Mouse (Mus musculus): Measurements from ENCODE around the gene Ubap1l. TPM values are rescaled to one million over a fixed set of nuclear protein-coding genes. Genes with fewer than 3 reads are reported as not detected.

Ubap1l gene
- polyA plus RNA-seq (2015; fragmentation: Nextera tagmentation; extraction: Ambion mirVana) = 0.35 TPM in 1 of 2 replicates, not detected in the other

DNA sequence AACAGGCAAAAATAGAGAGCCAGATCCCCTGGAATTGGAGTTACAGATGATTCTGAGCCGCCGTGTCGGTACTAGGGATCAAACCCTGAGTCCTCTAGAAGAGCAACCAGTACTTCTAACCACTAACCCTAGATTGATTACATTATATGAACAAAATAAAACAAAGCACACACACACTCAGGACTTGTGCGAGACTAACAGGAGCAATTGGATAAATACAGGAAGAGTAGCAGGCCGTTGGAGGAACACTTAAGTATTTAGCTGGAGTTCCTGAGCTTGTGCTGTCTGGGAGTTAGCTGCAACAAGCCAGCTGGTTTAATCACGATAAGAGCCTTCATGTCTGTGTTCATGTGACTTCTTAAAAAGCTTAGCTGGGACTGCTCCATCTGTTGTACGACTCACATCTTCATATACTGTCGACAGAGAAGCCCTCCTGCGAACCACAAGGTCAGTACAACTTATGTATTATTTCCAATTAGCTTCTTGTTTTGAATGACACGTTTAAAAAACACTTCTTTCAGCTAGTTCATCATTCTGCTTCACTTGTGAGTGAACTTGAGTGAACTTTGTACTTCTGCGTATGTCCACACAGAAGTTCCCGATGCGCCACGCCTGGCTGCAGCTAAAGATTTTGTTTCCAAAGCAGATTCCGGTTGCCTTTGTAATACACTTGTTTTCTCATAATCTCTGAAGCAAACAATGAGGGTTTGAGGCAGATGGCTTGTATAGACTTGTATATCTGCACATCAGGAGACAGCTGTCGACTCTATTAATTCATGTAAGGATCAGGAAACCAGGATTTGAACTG is at the start of gene Ubap1l:
Ubap1l (plus strand) TSS at position 401 of the 808 bp plus-strand sequence.
- peak within 1 kb of the TSS; percentile 40 for H3K27ac ChIP-seq (ENCODE audit: low read length)
- no peaks in the 10 kb centered on the region for H3K4me1 ChIP-seq (replicated peaks; ENCODE audit: control insufficient read depth, insufficient read depth, low read length)
- H3K9me3 ChIP-seq (ENCODE audit: control insufficient read depth, low read length) = no peaks in the 10 kb centered on the region
- WGBS = 70% methylated on average over 16 of the region's 16 CpGs
- peaks cover 35% of the 10 kb centered on the region for H3K36me3 ChIP-seq (ENCODE audit: control insufficient read depth, insufficient read depth, low read length)
- no peak within 1 kb of the TSS for H3K9ac ChIP-seq (ENCODE audit: low read length)
- H3K4me3 ChIP-seq (ENCODE audit: low read length) = no peak within 1 kb of the TSS
- H3K27me3 ChIP-seq (ENCODE audit: control insufficient read depth, insufficient read depth, low read depth, low read length) = no peaks in the 10 kb centered on the region
- ATAC-seq (ENCODE audit: low read depth) = peak; percentile 38; the same call in 1 of the 2 replicates
- no peak within 1 kb of the TSS for H3K4me2 ChIP-seq (ENCODE audit: low read depth, low read length)

DNA sequence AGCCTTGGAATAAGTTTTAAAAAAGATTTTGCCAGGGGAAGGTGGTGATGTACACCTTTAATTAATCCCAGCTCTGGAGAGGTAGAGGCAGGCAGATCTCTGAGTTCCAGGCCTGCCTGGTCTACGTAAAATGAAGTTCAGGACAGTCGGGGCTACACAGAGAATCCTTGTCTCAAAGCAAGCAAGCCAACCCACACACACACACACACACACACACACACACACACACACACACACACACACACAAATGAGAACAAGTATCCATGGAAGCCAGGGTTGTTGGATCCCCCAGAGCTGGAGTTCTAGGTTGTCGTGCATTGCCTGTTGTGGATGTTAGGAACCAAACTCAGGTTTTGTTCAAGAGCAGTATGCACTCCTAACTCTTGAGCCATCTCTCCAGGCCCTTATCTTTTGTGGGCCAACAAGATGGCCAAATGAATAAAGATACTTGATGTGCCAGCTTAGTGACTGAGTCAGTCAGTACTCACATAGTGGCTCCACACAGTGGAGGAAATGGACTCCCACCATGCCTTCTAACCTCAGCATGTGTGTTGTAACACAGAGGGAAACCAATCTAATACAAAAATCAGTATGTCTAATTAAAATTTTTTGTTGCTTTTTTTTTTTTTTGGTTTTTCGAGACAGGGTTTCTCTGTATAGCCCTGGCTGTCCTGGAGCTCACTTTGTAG is 48.0 kb upstream of the Ubap1l start:
- H3K4me1 ChIP-seq (replicated peaks; ENCODE audit: control insufficient read depth, insufficient read depth, low read length) = no peaks in the 10 kb centered on the region
- WGBS = 93% methylated on average over 4 of the region's 4 CpGs
- H3K4me2 ChIP-seq (ENCODE audit: low read depth, low read length) = no peak overlapping the region
- ATAC-seq (ENCODE audit: low read depth) = no peak
- no peak overlapping the region for H3K4me3 ChIP-seq (ENCODE audit: low read length)
- no peaks in the 10 kb centered on the region for H3K9me3 ChIP-seq (ENCODE audit: control insufficient read depth, low read length)
- H3K27ac ChIP-seq (ENCODE audit: low read length) = no peak overlapping the region
- no peaks in the 10 kb centered on the region for H3K27me3 ChIP-seq (ENCODE audit: control insufficient read depth, insufficient read depth, low read depth, low read length)
- H3K36me3 ChIP-seq (ENCODE audit: control insufficient read depth, insufficient read depth, low read length) = peaks cover 26% of the 10 kb centered on the region
- no peak overlapping the region for H3K9ac ChIP-seq (ENCODE audit: low read length)

DNA sequence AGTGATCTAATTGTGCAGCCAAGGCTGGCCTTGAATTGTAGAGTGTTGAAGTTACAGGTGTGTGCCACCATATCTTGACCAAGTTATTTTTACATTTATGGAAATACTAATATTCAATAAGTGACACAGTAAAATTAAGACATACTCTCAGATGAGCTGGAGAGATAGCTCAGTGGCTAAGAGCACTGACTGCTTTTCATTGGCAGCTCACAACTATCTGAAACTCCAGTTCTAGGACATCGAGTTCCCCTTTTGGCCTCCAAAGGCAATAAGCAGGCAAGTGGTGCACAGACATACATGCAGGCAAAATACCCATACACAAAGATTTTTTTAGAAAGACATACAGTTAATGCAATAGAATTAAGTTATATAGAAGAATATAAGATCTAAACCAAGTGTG is 47.0 kb upstream of the Ubap1l start:
- 97% methylated on average over 1 of the region's 1 CpGs for WGBS
- H3K4me1 ChIP-seq (replicated peaks; ENCODE audit: control insufficient read depth, insufficient read depth, low read length) = no peaks in the 10 kb centered on the region
- no peak overlapping the region for H3K27ac ChIP-seq (ENCODE audit: low read length)
- no peak overlapping the region for H3K9ac ChIP-seq (ENCODE audit: low read length)
- H3K27me3 ChIP-seq (ENCODE audit: control insufficient read depth, insufficient read depth, low read depth, low read length) = no peaks in the 10 kb centered on the region
- no peak overlapping the region for H3K4me2 ChIP-seq (ENCODE audit: low read depth, low read length)
- no peak for ATAC-seq (ENCODE audit: low read depth)
- H3K36me3 ChIP-seq (ENCODE audit: control insufficient read depth, insufficient read depth, low read length) = peaks cover 25% of the 10 kb centered on the region
- no peak overlapping the region for H3K4me3 ChIP-seq (ENCODE audit: low read length)
- H3K9me3 ChIP-seq (ENCODE audit: control insufficient read depth, low read length) = no peaks in the 10 kb centered on the region

DNA sequence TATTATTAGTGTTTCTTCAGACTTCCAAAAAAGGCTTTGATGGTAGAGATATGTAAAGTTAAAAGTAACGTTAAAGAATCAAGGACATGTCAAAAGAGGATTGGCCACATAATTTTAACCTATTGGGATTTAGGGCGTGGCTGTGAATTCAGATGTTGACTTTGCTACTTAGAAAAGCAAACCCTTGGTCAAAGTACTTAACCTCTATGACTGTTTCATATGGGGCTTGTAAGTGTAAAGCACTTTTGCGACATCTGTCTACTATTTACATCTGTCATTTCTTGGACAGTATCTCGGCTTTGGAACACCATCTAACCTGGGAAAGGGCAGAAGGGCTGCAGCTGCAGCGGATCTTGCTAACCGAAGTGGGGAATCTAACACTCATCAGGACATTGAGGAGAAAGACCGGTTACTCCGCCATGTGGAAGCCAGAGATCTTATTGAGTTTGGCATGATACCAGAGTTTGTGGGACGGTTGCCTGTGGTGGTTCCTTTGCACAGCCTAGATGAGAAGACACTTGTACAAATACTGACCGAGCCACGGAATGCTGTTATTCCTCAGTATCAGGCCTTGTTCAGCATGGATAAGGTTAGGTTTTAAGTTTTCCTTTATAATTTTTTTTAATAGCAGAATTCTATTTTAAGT is 38.5 kb upstream of the Ubap1l start:
- no peaks in the 10 kb centered on the region for H3K27me3 ChIP-seq (ENCODE audit: control insufficient read depth, insufficient read depth, low read depth, low read length)
- 69% methylated on average over 11 of the region's 11 CpGs for WGBS
- no peak overlapping the region for H3K4me2 ChIP-seq (ENCODE audit: low read depth, low read length)
- peaks cover 40% of the 10 kb centered on the region for H3K36me3 ChIP-seq (ENCODE audit: control insufficient read depth, insufficient read depth, low read length)
- no peak overlapping the region for H3K9ac ChIP-seq (ENCODE audit: low read length)
- no peaks in the 10 kb centered on the region for H3K9me3 ChIP-seq (ENCODE audit: control insufficient read depth, low read length)
- ATAC-seq (ENCODE audit: low read depth) = no peak
- H3K4me1 ChIP-seq (replicated peaks; ENCODE audit: control insufficient read depth, insufficient read depth, low read length) = no peaks in the 10 kb centered on the region
- H3K4me3 ChIP-seq (ENCODE audit: low read length) = no peak overlapping the region
- H3K27ac ChIP-seq (ENCODE audit: low read length) = no peak overlapping the region

DNA sequence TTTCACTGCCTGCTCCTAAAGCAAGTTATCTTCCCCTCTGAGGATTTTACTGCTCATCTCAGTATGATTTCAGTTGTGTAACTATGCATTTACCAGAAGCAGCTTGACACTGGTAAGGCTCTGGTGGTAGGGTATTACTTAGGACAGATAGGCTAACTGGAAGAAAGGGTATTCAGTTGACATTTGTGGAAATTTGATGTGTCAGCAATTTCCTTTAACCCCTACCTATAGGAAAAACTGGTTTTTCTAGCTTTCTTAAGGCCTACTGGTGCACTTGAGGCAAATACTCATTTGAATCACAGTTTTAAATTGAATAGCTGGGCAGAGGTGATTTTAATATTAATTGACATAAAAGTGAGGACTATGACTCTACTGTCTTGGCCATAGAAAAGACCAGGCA is 34.9 kb upstream of the Ubap1l start:
- Histone ChIP-seq H3K27ac (ENCODE audit: low read length) (no peak overlapping the region), H3K4me2 (ENCODE audit: low read depth, low read length) (no peak overlapping the region), H3K36me3 (ENCODE audit: control insufficient read depth, insufficient read depth, low read length) (peaks cover 41% of the 10 kb centered on the region), H3K4me3 (ENCODE audit: low read length) (no peak overlapping the region), H3K4me1 (replicated peaks; ENCODE audit: control insufficient read depth, insufficient read depth, low read length) (no peaks in the 10 kb centered on the region), H3K9ac (ENCODE audit: low read length) (no peak overlapping the region), H3K27me3 (ENCODE audit: control insufficient read depth, insufficient read depth, low read depth, low read length) (no peaks in the 10 kb centered on the region), H3K9me3 (ENCODE audit: control insufficient read depth, low read length) (no peaks in the 10 kb centered on the region)
- no peak for ATAC-seq (ENCODE audit: low read depth)

DNA sequence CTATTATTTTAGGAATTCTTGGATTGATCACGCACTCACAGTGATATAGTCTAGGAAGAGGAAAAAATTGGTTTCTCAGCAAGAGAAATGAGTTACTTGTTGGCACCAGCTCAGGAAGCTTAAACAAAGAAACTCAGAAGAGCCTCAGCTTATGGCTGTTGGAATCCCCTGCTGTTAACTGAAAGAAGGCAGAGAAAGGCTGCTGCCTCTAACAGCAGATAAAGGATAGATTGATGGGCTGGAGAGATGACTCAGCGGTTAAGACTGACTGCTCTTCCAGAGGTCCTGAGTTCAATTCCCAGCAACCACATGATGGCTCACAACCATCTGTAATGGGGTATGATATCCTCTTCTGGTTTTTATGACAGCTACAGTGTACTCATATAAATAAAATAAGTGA is 33.5 kb upstream of the Ubap1l start:
- Histone ChIP-seq H3K9me3 (ENCODE audit: control insufficient read depth, low read length) (no peaks in the 10 kb centered on the region), H3K27ac (ENCODE audit: low read length) (no peak overlapping the region), H3K4me2 (ENCODE audit: low read depth, low read length) (no peak overlapping the region), H3K4me1 (replicated peaks; ENCODE audit: control insufficient read depth, insufficient read depth, low read length) (no peaks in the 10 kb centered on the region), H3K4me3 (ENCODE audit: low read length) (no peak overlapping the region), H3K9ac (ENCODE audit: low read length) (no peak overlapping the region), H3K27me3 (ENCODE audit: control insufficient read depth, insufficient read depth, low read depth, low read length) (no peaks in the 10 kb centered on the region), H3K36me3 (ENCODE audit: control insufficient read depth, insufficient read depth, low read length) (peaks cover 43% of the 10 kb centered on the region)
- no peak for ATAC-seq (ENCODE audit: low read depth)
- 82% methylated on average over 2 of the region's 2 CpGs for WGBS

DNA sequence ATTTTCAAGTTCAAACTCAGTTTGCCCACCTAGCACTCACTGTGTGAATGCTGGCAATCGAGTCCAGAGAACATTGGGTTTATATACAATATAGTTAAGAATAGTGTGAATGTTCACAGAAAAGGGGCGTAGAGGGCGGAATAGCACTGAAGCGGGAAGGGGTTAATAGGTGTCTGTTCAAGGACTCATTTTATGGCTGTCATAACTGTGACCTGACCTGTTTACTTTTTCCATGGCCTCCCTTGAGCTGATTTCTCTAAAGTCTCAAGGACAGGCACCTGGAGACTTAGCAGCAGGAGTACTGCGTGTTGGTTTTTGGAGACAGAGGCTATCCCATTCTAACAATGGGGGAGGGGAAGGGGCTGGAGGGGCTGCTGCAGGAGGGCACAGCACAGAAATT is 26.9 kb upstream of the Ubap1l start:
- H3K36me3 ChIP-seq (ENCODE audit: control insufficient read depth, insufficient read depth, low read length) = peaks cover 9% of the 10 kb centered on the region; the same call in 1 of the 2 replicates
- no peak overlapping the region for H3K27ac ChIP-seq (ENCODE audit: low read length)
- H3K9me3 ChIP-seq (ENCODE audit: control insufficient read depth, low read length) = no peaks in the 10 kb centered on the region
- H3K4me2 ChIP-seq (ENCODE audit: low read depth, low read length) = no peak overlapping the region
- 72% methylated on average over 5 of the region's 5 CpGs for WGBS
- no peak overlapping the region for H3K4me3 ChIP-seq (ENCODE audit: low read length)
- no peaks in the 10 kb centered on the region for H3K4me1 ChIP-seq (replicated peaks; ENCODE audit: control insufficient read depth, insufficient read depth, low read length)
- no peaks in the 10 kb centered on the region for H3K27me3 ChIP-seq (ENCODE audit: control insufficient read depth, insufficient read depth, low read depth, low read length)
- ATAC-seq (ENCODE audit: low read depth) = no peak
- H3K9ac ChIP-seq (ENCODE audit: low read length) = no peak overlapping the region

DNA sequence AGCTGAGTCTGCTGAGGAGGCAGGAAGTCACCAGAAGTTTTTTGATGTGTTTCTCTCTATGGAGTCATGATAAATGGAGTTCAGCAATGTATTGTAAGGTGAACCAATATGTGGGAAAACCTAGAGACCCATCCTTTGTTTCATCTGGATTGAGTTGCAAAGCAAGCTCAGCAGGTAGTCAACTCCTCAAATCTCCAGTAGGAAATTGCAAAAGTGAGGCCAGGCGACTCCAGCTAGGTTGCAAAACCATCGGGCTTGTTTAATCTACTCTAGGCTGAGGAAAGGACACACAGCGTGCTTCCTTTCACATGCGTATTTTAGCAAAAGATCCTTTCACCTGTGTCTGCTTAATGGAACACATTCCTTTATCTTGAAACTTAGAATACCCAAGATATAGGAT is 21.7 kb upstream of the Ubap1l start:
- H3K4me3 ChIP-seq (ENCODE audit: low read length) = no peak overlapping the region
- ATAC-seq (ENCODE audit: low read depth) = no peak
- no peaks in the 10 kb centered on the region for H3K27me3 ChIP-seq (ENCODE audit: control insufficient read depth, insufficient read depth, low read depth, low read length)
- H3K27ac ChIP-seq (ENCODE audit: low read length) = no peak overlapping the region
- no peak overlapping the region for H3K9ac ChIP-seq (ENCODE audit: low read length)
- no peaks in the 10 kb centered on the region for H3K4me1 ChIP-seq (replicated peaks; ENCODE audit: control insufficient read depth, insufficient read depth, low read length)
- 82% methylated on average over 4 of the region's 4 CpGs for WGBS
- H3K4me2 ChIP-seq (ENCODE audit: low read depth, low read length) = no peak overlapping the region
- no peaks in the 10 kb centered on the region for H3K36me3 ChIP-seq (ENCODE audit: control insufficient read depth, insufficient read depth, low read length)
- peaks cover 6% of the 10 kb centered on the region for H3K9me3 ChIP-seq (ENCODE audit: control insufficient read depth, low read length)

DNA sequence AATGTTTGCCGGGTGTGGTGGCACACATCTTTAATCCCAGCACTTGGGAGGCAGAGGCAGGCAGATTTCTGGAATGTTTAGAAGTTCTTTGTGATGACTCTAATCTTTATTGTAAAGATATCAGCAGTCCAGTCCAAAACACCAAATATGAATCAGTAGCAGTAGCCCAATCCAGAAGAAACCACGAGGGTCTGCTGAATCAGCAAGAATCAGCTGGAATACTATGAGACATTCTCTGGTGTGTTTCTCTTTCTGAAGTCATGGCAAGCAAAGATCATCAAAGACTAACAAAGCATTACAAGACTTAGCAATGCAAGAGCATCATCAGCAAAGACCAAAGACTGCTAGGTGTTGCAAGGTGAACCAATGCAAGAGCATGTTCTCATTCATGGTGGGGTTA is 20.4 kb upstream of the Ubap1l start:
- ATAC-seq (ENCODE audit: low read depth) = no peak

More for the DNA sequence above, 20.4 kb upstream of the Ubap1l start:
- H3K36me3 ChIP-seq (ENCODE audit: control insufficient read depth, insufficient read depth, low read length) = no peaks in the 10 kb centered on the region
- no peak overlapping the region for H3K27ac ChIP-seq (ENCODE audit: low read length)
- no peaks in the 10 kb centered on the region; the same call in 1 of the 2 replicates for H3K4me1 ChIP-seq (replicated peaks; ENCODE audit: control insufficient read depth, insufficient read depth, low read length)
- 83% methylated on average over 2 of the region's 2 CpGs for WGBS
- no peak overlapping the region for H3K4me3 ChIP-seq (ENCODE audit: low read length)
- peaks cover 12% of the 10 kb centered on the region for H3K9me3 ChIP-seq (ENCODE audit: control insufficient read depth, low read length)
- H3K9ac ChIP-seq (ENCODE audit: low read length) = no peak overlapping the region
- no peak overlapping the region for H3K4me2 ChIP-seq (ENCODE audit: low read depth, low read length)
- no peaks in the 10 kb centered on the region for H3K27me3 ChIP-seq (ENCODE audit: control insufficient read depth, insufficient read depth, low read depth, low read length)

Measured in lung, embryonic 16.5 days (tissue).